Mouse (Mus musculus) liver, postnatal 0 days (tissue): ENCODE results near the gene Flnb. TPM values are rescaled to one million over a fixed set of nuclear protein-coding genes. Genes with fewer than 3 reads are reported as not detected.

ENCODE experiments used
- ATAC-seq: fragments of 200-750 bp; cut with Nextera tagmentation; 2 replicates; pipeline ENCODE4 v1.8.0; 2017; ENCODE audit warnings: mild to moderate bottlenecking, moderate library complexity
- DNase-seq: peaks from one replicate; pipeline ENCODE4 v3.0.0-alpha.2; 2016
- H3K27ac ChIP-seq: fragments of 300-500 bp; sonication (generic); 2 replicates; pipeline ENCODE4 v1.5.1; 2014; ENCODE audit warnings: antibody characterized with exemption, moderate library complexity, mild to moderate bottlenecking, low read depth
- H3K27me3 ChIP-seq: fragments of 300-500 bp; sonication (generic); 2 replicates; pipeline ENCODE4 v1.6.1; 2014; ENCODE audit warnings: low read length, control low read depth, mixed read lengths; ENCODE audit not compliant: insufficient read depth
- H3K36me3 ChIP-seq: fragments of 300-500 bp; sonication (generic); replicated peaks from 2 replicates; pipeline ENCODE4 v1.6.1; 2014; ENCODE audit warnings: mild to moderate bottlenecking, control low read depth, low read length, moderate library complexity, mixed read lengths; ENCODE audit not compliant: insufficient read depth
- H3K4me1 ChIP-seq: fragments of 300-500 bp; sonication (generic); 2 replicates; pipeline ENCODE4 v1.6.1; 2014; ENCODE audit warnings: antibody characterized with exemption, mild to moderate bottlenecking, control low read depth; ENCODE audit not compliant: insufficient read depth
- H3K4me2 ChIP-seq: fragments of 300-500 bp; sonication (generic); 2 replicates; pipeline ENCODE4 v1.6.1; 2014; ENCODE audit warnings: low read depth, mild to moderate bottlenecking, low read length, moderate library complexity, mixed read lengths
- H3K4me3 ChIP-seq: fragments of 300-500 bp; sonication (generic); 2 replicates; pipeline ENCODE4 v1.5.1; 2014; ENCODE audit warnings: low read depth, low read length
- H3K9ac ChIP-seq: fragments of 300-500 bp; sonication (generic); replicated peaks from 2 replicates; pipeline ENCODE4 v1.6.1; 2014; ENCODE audit warnings: mild to moderate bottlenecking, moderate library complexity
- H3K9me3 ChIP-seq: fragments of 300-500 bp; sonication (generic); 2 replicates; pipeline ENCODE4 v1.6.1; 2016; ENCODE audit warnings: mild to moderate bottlenecking, control low read depth, low read length, mixed read lengths
- CTCF ChIP-seq: sonication (generic); IDR thresholded peaks from 2 replicates; pipeline ENCODE4 v1.5.1; 2016; ENCODE audit warnings: antibody characterized with exemption, low read depth
- EP300 ChIP-seq: IDR thresholded peaks from 2 replicates; pipeline ENCODE4 v1.6.1; 2016; ENCODE audit warnings: antibody characterized with exemption, low read depth, mild to moderate bottlenecking
- WGBS: fragments of 180-500 bp; shearing (Covaris S2); extraction: QIAGEN DNeasy Blood & Tissue Kit; methylation state at CpG from one replicate; pipeline ENCODE4 v1.1.7; 2014; ENCODE audit not compliant: insufficient replicate concordance; 5-methylcytosine and 5-hydroxymethylcytosine counted together
- polyA plus RNA-seq: library from polyadenylated mRNA; unstranded; fragments of >200 nt; fragmentation: Nextera tagmentation; extraction: Ambion mirVana; gene quantifications from 2 replicates; pipeline ENCODE4 v1.2.1, GENCODE M21; 2015

The Flnb gene
- polyA plus RNA-seq, 1 experiment from 2014 or later: 2.9 TPM

DNA sequence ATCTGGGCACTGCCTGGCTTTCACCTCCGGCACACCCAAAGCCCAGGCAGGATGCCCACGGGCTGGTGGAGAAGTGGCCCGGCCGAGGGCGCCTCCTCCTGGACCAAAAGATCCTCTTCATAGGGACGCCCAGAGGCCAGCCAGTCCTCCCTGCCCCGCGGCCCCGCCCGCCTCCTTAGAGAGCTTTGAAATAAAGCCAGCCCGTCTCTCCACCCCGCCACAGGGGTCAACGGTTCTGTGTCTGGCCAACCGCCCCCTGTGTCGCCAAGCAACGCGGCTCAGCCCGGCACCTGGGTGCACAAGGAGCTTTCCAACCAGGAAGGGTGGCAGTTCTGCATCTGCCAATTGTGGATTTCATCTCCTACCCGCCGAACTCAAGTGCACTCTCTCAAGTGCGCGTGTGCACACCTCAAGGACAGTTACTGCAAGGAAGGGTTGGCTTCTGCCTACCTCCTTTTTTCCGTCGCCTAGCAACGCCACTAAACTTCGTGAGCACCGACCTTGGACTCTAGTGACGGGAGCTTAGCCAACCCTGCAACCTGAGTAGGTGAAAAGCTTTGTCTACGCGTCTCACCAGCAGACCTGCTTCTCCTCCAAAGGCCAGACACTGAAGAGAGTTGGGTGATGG lies 26.1 kb upstream of the Flnb start, which contains the start of gene Gm26661:
Gm26661 (plus strand) TSS at position 56 of the 628 bp plus-strand sequence.
- DNase-seq (peak; percentile 45), ATAC-seq (peak; percentile 31)
- TF ChIP-seq CTCF: peak; percentile 35
- TF ChIP-seq EP300: no peak
- Histone ChIP-seq H3K9me3 (no peaks in the 10 kb centered on the region), H3K4me2 (peak within 1 kb of the TSS; percentile 62), H3K27me3 (peaks cover 12% of the 10 kb centered on the region), H3K4me3 (peak within 1 kb of the TSS; percentile 27), H3K27ac (no peak within 1 kb of the TSS), H3K36me3 (no peaks in the 10 kb centered on the region), H3K9ac (no peak within 1 kb of the TSS), H3K4me1 (peaks cover 7% of the 10 kb centered on the region)
- WGBS: 5% methylated on average over 30 of the region's 30 CpGs

- no peak for ATAC-seq
- TF ChIP-seq CTCF (no peak), EP300 (no peak)
Observed at GRCm38 (mm10) chr14:7795961-7796360, 21.8 kb upstream of the Flnb start.

DNA sequence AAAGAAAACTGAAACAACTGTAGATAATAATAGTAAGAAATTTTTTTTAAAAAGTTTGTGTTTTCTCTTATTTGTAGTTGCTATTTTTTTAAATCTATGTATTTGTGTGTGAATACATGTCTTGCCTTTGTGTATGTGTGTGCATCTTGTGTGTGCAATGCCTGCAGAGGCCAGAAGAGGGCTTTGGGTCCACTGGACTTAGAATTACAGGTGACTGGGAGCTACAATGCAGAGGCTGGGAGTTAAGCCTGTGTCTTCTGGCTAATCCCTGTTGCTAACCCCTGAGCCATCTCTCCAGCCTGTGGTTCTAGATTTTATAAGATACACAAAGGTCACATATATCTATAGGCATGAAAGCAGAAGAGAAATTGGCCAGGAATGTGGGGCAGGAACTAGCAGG lies 17.1 kb upstream of the Flnb start:
- H3K4me3 ChIP-seq: no peak overlapping the region
- DNase-seq (no peak), ATAC-seq (no peak)
- no peak for TF ChIP-seq CTCF
- no peak for TF ChIP-seq EP300
- no peaks in the 10 kb centered on the region for H3K27me3 ChIP-seq
- no peak overlapping the region for H3K9ac ChIP-seq
- H3K9me3 ChIP-seq: peaks cover 2% of the 10 kb centered on the region; the same call in 1 of the 2 replicates
- H3K27ac ChIP-seq: no peak overlapping the region
- H3K36me3 ChIP-seq: no peaks in the 10 kb centered on the region
- no peak overlapping the region for H3K4me2 ChIP-seq
- H3K4me1 ChIP-seq: no peaks in the 10 kb centered on the region

More at GRCm38 (mm10) chr14:7795961-7796360, 21.8 kb upstream of the Flnb start:
- peaks cover 11% of the 10 kb centered on the region for H3K27me3 ChIP-seq
- no peaks in the 10 kb centered on the region for H3K36me3 ChIP-seq
- peaks cover 7% of the 10 kb centered on the region for H3K4me1 ChIP-seq
- peaks cover 2% of the 10 kb centered on the region; the same call in 1 of the 2 replicates for H3K9me3 ChIP-seq
- no peak overlapping the region for H3K4me2 ChIP-seq
- no peak overlapping the region for H3K9ac ChIP-seq
- DNase-seq: no peak
- H3K27ac ChIP-seq: no peak overlapping the region
- 78% methylated on average over 4 of the region's 4 CpGs for WGBS
- no peak overlapping the region for H3K4me3 ChIP-seq

- WGBS: 12% methylated on average over 4 of the region's 4 CpGs
- DNase-seq: peak; percentile 34
Observed at GRCm38 (mm10) chr14:7801831-7802230, 15.9 kb upstream of the Flnb start.

GRCm38 (mm10) chr14:7803874-7804557 lies 13.7 kb upstream of the Flnb start:
- H3K4me2 ChIP-seq: no peak overlapping the region
- H3K36me3 ChIP-seq: no peaks in the 10 kb centered on the region
- no peak for DNase-seq
- no peak overlapping the region for H3K27ac ChIP-seq
- peaks cover 2% of the 10 kb centered on the region; the same call in 1 of the 2 replicates for H3K9me3 ChIP-seq
- no peaks in the 10 kb centered on the region for H3K27me3 ChIP-seq
- no peak for TF ChIP-seq EP300
- TF ChIP-seq CTCF: no peak
- H3K4me1 ChIP-seq: no peaks in the 10 kb centered on the region
- H3K9ac ChIP-seq: no peak overlapping the region
- WGBS: 34% methylated on average over 4 of the region's 4 CpGs
- H3K4me3 ChIP-seq: no peak overlapping the region
- ATAC-seq: no peak

More at GRCm38 (mm10) chr14:7801831-7802230, 15.9 kb upstream of the Flnb start:
- Histone ChIP-seq H3K27ac (no peak overlapping the region), H3K4me1 (no peaks in the 10 kb centered on the region), H3K4me2 (no peak overlapping the region), H3K4me3 (no peak overlapping the region), H3K36me3 (no peaks in the 10 kb centered on the region), H3K9ac (no peak overlapping the region), H3K27me3 (no peaks in the 10 kb centered on the region), H3K9me3 (peaks cover 2% of the 10 kb centered on the region; the same call in 1 of the 2 replicates)
- ATAC-seq: no peak
- TF ChIP-seq CTCF (peak; percentile 59), EP300 (no peak)

- Histone ChIP-seq H3K4me2 (no peak overlapping the region), H3K9me3 (peaks cover 2% of the 10 kb centered on the region; the same call in 1 of the 2 replicates), H3K27me3 (no peaks in the 10 kb centered on the region), H3K4me3 (no peak overlapping the region), H3K27ac (no peak overlapping the region), H3K36me3 (no peaks in the 10 kb centered on the region), H3K4me1 (no peaks in the 10 kb centered on the region), H3K9ac (no peak overlapping the region)
- ATAC-seq: no peak
- no peak for TF ChIP-seq CTCF
- no peak for TF ChIP-seq EP300
- 72% methylated on average over 2 of the region's 2 CpGs for WGBS
- no peak for DNase-seq
Observed at GRCm38 (mm10) chr14:7804558-7804905, 13.2 kb upstream of the Flnb start.
